Mouse (Mus musculus) G1E (cell line): ENCODE data around the gene Celf2. TPM values are rescaled to one million over a fixed set of nuclear protein-coding genes. Genes with fewer than 3 reads are reported as not detected.

ENCODE experiments used
- ATAC-seq: 2 replicates; pipeline ENCODE4 v1.8.0; 2016; ENCODE audit warnings: mild to moderate bottlenecking; ENCODE audit not compliant: insufficient number of reproducible peaks, poor library complexity, low FRiP score, severe bottlenecking; ENCODE audit errors: extremely low read depth
- DNase-seq: peaks from one replicate; pipeline ENCODE4 v3.0.0; 2012; ENCODE audit warnings: low spot score
- H3K27me3 ChIP-seq: 2 replicates; pipeline ENCODE4 v1.6.1; 2012; ENCODE audit warnings: mild to moderate bottlenecking, low read length, inconsistent platforms; ENCODE audit not compliant: insufficient read depth
- H3K36me3 ChIP-seq: replicated peaks from 2 replicates; pipeline ENCODE3; 2012; ENCODE audit warnings: mild to moderate bottlenecking, inconsistent platforms
- H3K4me1 ChIP-seq: 2 replicates; pipeline ENCODE4 v1.6.1; 2012; ENCODE audit warnings: low read depth, low read length, inconsistent platforms, mixed read lengths; ENCODE audit not compliant: insufficient read depth
- H3K4me3 ChIP-seq: 2 replicates; pipeline ENCODE4 v1.5.1; 2012; ENCODE audit warnings: low read depth, mild to moderate bottlenecking, inconsistent platforms, low read length, moderate library complexity, mixed read lengths
- H3K9me3 ChIP-seq: replicated peaks from 2 replicates; pipeline ENCODE4 v1.6.1; 2012; ENCODE audit warnings: inconsistent platforms
- CTCF ChIP-seq: IDR thresholded peaks from 2 replicates; pipeline ENCODE4 v1.5.1; 2012; ENCODE audit warnings: low read depth, low read length, inconsistent platforms, mixed read lengths
- GATA1 ChIP-seq: IDR thresholded peaks from 2 replicates; pipeline ENCODE4 v1.6.1; 2012; ENCODE audit warnings: borderline replicate concordance, low read length, inconsistent platforms, mixed read lengths
- GATA2 ChIP-seq: IDR thresholded peaks from 2 replicates; pipeline ENCODE4 v1.6.1; 2012; ENCODE audit warnings: low read depth, low read length, inconsistent platforms, borderline replicate concordance
- POLR2AphosphoS5 ChIP-seq: IDR thresholded peaks from 2 replicates; pipeline ENCODE4 v1.6.1; 2012; ENCODE audit warnings: low read depth, low read length, inconsistent platforms; ENCODE audit not compliant: insufficient replicate concordance
- TAL1 ChIP-seq: conservative IDR thresholded peaks from 2 replicates; pipeline ENCODE4 v1.6.1; 2012; ENCODE audit warnings: low read depth, low read length, inconsistent platforms, mixed read lengths
- polyA plus RNA-seq: library from polyadenylated mRNA; stranded (reverse); fragments of >175 nt; gene quantifications from 2 replicates; pipeline ENCODE4 v1.2.3, GENCODE M21; 2012
- total RNA-seq, 2 experiments: library from RNA; stranded (forward) in 1 of 2; stranded (reverse) in 1 of 2; fragments of 200-1000 nt in 1 of 2; fragments of >200 nt in 1 of 2; fragmentation: Nextera tagmentation in 1 of 2; gene quantifications; 2 replicates each; pipeline ENCODE4 v1.2.3; 2014 to 2017

Gene Celf2
- total and polyA plus RNA-seq, 3 experiments, result 0.86 to 45.1 (median 14.2) TPM

DNA sequence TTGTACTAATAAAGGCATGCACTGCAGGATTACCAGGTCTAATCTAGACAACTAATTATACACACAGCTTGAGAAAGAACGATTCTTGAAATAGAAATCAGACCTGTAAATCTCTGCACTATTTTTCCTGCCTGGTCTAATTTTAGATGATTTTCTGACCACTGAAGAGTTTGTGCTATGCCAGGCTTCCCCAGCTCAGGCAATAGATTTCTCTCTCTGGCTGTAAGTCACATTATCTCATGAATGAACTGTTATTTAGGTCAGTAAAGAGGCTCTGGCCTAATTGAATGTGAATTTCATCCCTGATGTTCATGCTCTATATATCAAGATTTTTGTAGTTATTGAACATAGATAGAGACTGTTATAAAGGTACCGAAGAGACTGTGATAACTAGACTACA, 694.1 kb downstream of the Celf2 start:
- DNase-seq, result no peak
- no peak for TF ChIP-seq GATA2
- TF ChIP-seq TAL1, result no peak
- TF ChIP-seq POLR2AphosphoS5, result no peak
- TF ChIP-seq CTCF, result no peak
- no peak for TF ChIP-seq GATA1

DNA sequence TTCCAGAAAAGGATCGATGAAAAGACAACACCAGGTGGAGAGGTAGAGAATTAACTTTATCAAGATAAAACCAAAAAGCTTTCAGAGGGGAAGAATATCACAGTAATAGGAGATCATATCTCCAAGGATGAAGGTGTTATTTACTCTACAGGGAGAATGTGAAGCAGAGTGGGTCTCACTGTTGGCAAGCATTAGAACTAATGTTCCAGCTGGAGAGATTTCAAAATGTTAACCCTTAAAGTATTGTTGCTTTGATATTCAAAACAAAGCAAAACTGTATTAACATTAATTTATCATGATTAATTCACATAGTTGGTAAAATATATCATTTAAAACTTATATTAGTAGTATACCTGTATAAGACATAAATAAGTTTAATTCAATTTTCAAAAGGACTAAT, 700.6 kb downstream of the Celf2 start:
- ATAC-seq, result no peak
- TF ChIP-seq CTCF (no peak), TAL1 (no peak), GATA1 (no peak), POLR2AphosphoS5 (no peak), GATA2 (no peak)

More for the DNA sequence above, 694.1 kb downstream of the Celf2 start:
- no peak overlapping the region for H3K4me3 ChIP-seq
- H3K4me1 ChIP-seq, result no peaks in the 10 kb centered on the region
- H3K27me3 ChIP-seq, result no peaks in the 10 kb centered on the region; the same call in 1 of the 2 replicates
- no peaks in the 10 kb centered on the region for H3K36me3 ChIP-seq
- no peak for ATAC-seq
- H3K9me3 ChIP-seq, result no peaks in the 10 kb centered on the region

DNA sequence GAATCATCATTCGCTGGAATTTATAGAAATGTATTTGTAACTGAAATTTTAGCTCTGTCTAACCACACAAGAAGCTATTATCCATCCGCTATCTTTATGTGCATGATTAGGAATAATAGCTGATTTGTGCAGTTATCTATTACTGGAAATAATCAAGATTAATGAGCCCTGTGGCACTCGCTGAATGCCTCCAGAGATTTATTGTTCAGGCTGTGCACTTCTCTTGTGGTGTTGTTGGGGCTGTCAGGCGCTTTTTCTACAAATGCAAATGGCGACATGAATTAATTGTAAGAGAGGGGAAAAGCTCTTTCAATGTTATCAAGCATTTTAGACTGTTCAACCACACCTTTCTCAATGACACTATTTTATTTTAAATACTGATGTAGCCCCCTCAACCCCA, 712.6 kb downstream of the Celf2 start:
- Histone ChIP-seq H3K9me3 (no peaks in the 10 kb centered on the region), H3K4me1 (no peaks in the 10 kb centered on the region), H3K4me3 (no peak overlapping the region), H3K27me3 (no peaks in the 10 kb centered on the region), H3K36me3 (no peaks in the 10 kb centered on the region)
- ATAC-seq, result no peak
- no peak for DNase-seq
- TF ChIP-seq POLR2AphosphoS5 (no peak), GATA1 (no peak), GATA2 (no peak), TAL1 (no peak), CTCF (no peak)

More for the DNA sequence above, 700.6 kb downstream of the Celf2 start:
- DNase-seq, result no peak
- Histone ChIP-seq H3K27me3 (no peaks in the 10 kb centered on the region), H3K9me3 (no peaks in the 10 kb centered on the region), H3K4me1 (no peaks in the 10 kb centered on the region), H3K36me3 (no peaks in the 10 kb centered on the region), H3K4me3 (no peak overlapping the region)

DNA sequence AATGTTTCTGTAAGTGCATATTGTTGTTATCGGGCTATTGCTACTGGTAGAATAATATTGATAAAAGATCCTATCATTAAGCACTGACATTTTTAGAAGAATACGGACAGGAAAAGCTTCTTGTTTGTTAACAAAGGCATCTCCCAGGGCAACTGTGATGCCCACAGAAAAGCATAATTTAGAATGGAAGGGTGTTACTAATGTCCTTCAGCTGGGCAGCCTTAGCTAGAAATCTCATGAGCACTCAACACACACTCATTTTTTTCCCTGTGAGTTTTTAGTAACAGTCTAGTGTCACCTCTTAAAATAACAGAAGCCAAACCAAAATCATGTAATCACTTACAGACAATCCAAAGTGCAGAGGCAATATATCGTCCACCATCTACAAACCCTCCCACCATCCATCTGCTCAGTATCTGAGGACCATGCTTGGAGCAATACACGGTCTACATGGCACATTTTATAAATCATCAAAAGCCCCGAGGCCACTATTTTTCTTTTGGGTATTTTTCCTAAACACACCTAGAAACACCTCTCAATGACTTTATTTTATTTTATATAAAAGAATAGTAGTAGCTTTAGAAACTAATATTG, 713.3 kb downstream of the Celf2 start:
- no peak for DNase-seq
- Histone ChIP-seq H3K9me3 (no peaks in the 10 kb centered on the region), H3K4me1 (no peaks in the 10 kb centered on the region), H3K27me3 (no peaks in the 10 kb centered on the region), H3K4me3 (no peak overlapping the region), H3K36me3 (no peaks in the 10 kb centered on the region)
- no peak for ATAC-seq
- TF ChIP-seq GATA2, result no peak
- TF ChIP-seq CTCF, result no peak
- TF ChIP-seq POLR2AphosphoS5, result no peak
- no peak for TF ChIP-seq TAL1
- TF ChIP-seq GATA1, result no peak

DNA sequence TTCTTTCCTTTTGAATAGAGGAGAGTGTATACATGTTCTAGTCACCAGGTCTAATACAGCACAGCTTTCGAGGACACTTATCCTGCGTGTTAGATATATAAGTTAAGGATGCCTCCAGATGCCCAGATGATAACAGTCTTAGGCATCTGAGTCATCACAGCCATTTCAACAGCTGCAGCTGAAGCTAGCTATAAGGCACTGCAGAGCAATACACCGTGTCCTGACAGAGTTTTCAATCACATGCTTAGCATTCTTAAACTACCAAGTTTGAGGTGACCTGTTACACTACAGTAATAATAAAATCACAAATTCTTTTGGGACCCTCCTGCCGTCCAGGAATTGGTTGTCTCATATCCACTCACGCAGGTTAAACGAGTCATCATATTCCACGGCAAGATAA, 714.5 kb downstream of the Celf2 start:
- TF ChIP-seq POLR2AphosphoS5 (no peak), GATA2 (no peak), TAL1 (no peak), GATA1 (no peak), CTCF (no peak)
- Histone ChIP-seq H3K4me3 (no peak overlapping the region), H3K9me3 (no peaks in the 10 kb centered on the region), H3K36me3 (no peaks in the 10 kb centered on the region), H3K27me3 (no peaks in the 10 kb centered on the region), H3K4me1 (no peaks in the 10 kb centered on the region)
- ATAC-seq, result no peak
- DNase-seq, result no peak

DNA sequence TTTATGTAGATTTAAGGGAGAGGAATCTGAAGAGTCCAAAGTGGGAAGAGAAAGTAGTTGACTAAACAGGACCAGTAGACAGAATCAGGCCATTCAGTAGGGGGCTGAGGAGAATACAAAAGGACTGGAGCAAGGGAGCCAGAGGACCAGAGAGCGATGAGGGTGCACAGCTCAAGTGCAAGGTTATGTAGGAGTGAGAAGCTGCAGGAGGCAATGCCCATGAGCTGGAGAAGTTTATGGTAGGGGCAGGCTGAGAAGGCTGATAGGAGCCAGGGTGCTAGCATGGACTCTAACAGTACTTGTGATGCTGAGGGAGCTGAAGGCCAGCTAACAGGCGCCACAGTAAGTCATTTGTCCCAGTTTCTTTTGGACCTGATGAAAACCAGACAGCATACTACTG, 718.5 kb downstream of the Celf2 start:
- Histone ChIP-seq H3K27me3 (no peaks in the 10 kb centered on the region), H3K36me3 (no peaks in the 10 kb centered on the region), H3K4me3 (no peak overlapping the region), H3K9me3 (no peaks in the 10 kb centered on the region), H3K4me1 (no peaks in the 10 kb centered on the region; the same call in 1 of the 2 replicates)
- DNase-seq (no peak), ATAC-seq (no peak)
- TF ChIP-seq CTCF (no peak), POLR2AphosphoS5 (no peak), GATA2 (no peak), TAL1 (no peak)
